Mouse (Mus musculus) liver, embryonic 15.5 days (tissue): ENCODE measurements around the gene Gm11077. TPM values are rescaled to one million over a fixed set of nuclear protein-coding genes. Genes with fewer than 3 reads are reported as not detected.

Experiments used
- ATAC-seq: fragments of 200-750 bp; cut with Nextera tagmentation; 2 replicates; pipeline ENCODE4 v1.8.0; 2017; ENCODE audit warnings: moderate number of reproducible peaks, mild to moderate bottlenecking, moderate library complexity; ENCODE audit not compliant: insufficient read depth
- H3K27ac ChIP-seq: fragments of 300-500 bp; sonication (generic); replicated peaks from 2 replicates; pipeline ENCODE4 v1.5.1; 2015; ENCODE audit warnings: mild to moderate bottlenecking, inconsistent platforms
- H3K27me3 ChIP-seq: fragments of 300-500 bp; sonication (generic); 2 replicates; pipeline ENCODE4 v1.6.1; 2015; ENCODE audit warnings: mild to moderate bottlenecking, inconsistent platforms
- H3K36me3 ChIP-seq: fragments of 300-500 bp; sonication (generic); replicated peaks from 2 replicates; pipeline ENCODE4 v1.6.1; 2015; ENCODE audit warnings: moderate library complexity, mild to moderate bottlenecking, inconsistent platforms
- H3K4me1 ChIP-seq: fragments of 300-500 bp; sonication (generic); replicated peaks from 2 replicates; pipeline ENCODE4 v1.6.1; 2015; ENCODE audit warnings: inconsistent platforms
- H3K4me2 ChIP-seq: fragments of 300-500 bp; sonication (generic); 2 replicates; pipeline ENCODE4 v1.6.1; 2015; ENCODE audit warnings: moderate library complexity, mild to moderate bottlenecking, inconsistent platforms
- H3K4me3 ChIP-seq: fragments of 300-500 bp; sonication (generic); replicated peaks from 2 replicates; pipeline ENCODE4 v1.5.1; 2015; ENCODE audit warnings: mild to moderate bottlenecking, inconsistent platforms
- H3K9ac ChIP-seq: fragments of 300-500 bp; sonication (generic); 2 replicates; pipeline ENCODE4 v1.6.1; 2015; ENCODE audit warnings: moderate library complexity, mild to moderate bottlenecking, inconsistent platforms
- H3K9me3 ChIP-seq: fragments of 300-500 bp; sonication (generic); replicated peaks from 2 replicates; pipeline ENCODE4 v1.6.1; 2016; ENCODE audit warnings: inconsistent platforms
- WGBS: fragments of 180-500 bp; shearing (Covaris S2); methylation state at CpG from one replicate; pipeline ENCODE4 v1.1.7; 2015; ENCODE audit warnings: mixed read lengths; ENCODE audit not compliant: insufficient replicate concordance; 5-methylcytosine and 5-hydroxymethylcytosine counted together
- polyA plus RNA-seq: library from polyadenylated mRNA; unstranded; fragments of >200 nt; fragmentation: Nextera tagmentation; extraction: Ambion mirVana; gene quantifications from 2 replicates; pipeline ENCODE4 v1.2.1, GENCODE M21; 2015

Gm11077 gene
- polyA plus RNA-seq: not detected in 2 replicates

DNA sequence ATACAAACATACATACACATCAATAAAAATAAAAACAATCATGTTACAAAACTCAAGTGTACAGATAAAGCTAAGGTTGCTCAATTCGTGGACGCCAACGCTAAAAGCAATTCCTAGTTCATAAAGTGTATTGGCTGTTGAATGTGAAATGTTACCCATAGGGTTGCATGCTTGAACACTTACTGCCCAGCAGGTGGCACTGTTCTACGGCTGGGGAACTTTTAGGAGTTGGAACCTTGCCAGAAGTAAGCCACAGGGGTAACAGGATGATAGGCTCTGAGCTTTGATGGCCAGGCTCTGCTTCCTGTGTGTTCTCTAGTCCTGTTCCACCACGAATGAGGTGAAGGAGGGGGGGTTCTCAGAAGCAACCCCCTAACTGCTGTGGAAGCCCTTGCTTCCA lies at the start of gene Gm11077:
Gene Gm11077 (plus strand): TSS at position 13 of the 400 bp plus-strand sequence.
- no peak for ATAC-seq
- Histone ChIP-seq H3K4me2 (no peak within 1 kb of the TSS), H3K9ac (no peak within 1 kb of the TSS), H3K9me3 (0 out of 2 replicates have a peak, but pooled peaks cover 3% of the 10 kb centered on the region), H3K4me1 (no peaks in the 10 kb centered on the region), H3K36me3 (no peaks in the 10 kb centered on the region), H3K4me3 (no peak within 1 kb of the TSS), H3K27ac (no peak within 1 kb of the TSS), H3K27me3 (no peaks in the 10 kb centered on the region)
- 70% methylated on average over 5 of the region's 5 CpGs for whole genome bisulfite sequencing

- 60% methylated on average over 7 of the region's 7 CpGs for WGBS
- no peak overlapping the region for H3K9ac ChIP-seq
- no peak overlapping the region for H3K4me3 ChIP-seq
- no peak overlapping the region for H3K27ac ChIP-seq
- ATAC-seq: no peak
- no peaks in the 10 kb centered on the region for H3K36me3 ChIP-seq
- no peaks in the 10 kb centered on the region for H3K4me1 ChIP-seq
- no peak overlapping the region for H3K4me2 ChIP-seq
- no peaks in the 10 kb centered on the region for H3K9me3 ChIP-seq
- no peaks in the 10 kb centered on the region for H3K27me3 ChIP-seq
These were observed 48.4 kb upstream of the Gm11077 start for GRCm38 (mm10) chr6:140680713-140681112.

GRCm38 (mm10) chr6:140682829-140683228 lies 46.3 kb upstream of the Gm11077 start:
- Histone ChIP-seq H3K4me3 (no peak overlapping the region), H3K27ac (no peak overlapping the region), H3K9me3 (no peaks in the 10 kb centered on the region), H3K27me3 (no peaks in the 10 kb centered on the region), H3K4me2 (no peak overlapping the region), H3K9ac (no peak overlapping the region), H3K4me1 (no peaks in the 10 kb centered on the region), H3K36me3 (no peaks in the 10 kb centered on the region)
- 22% methylated on average over 13 of the region's 13 CpGs for WGBS
- ATAC-seq: no peak

GRCm38 (mm10) chr6:140684403-140684802 lies 44.7 kb upstream of the Gm11077 start:
- H3K4me3 ChIP-seq: no peak overlapping the region
- no peaks in the 10 kb centered on the region for H3K9me3 ChIP-seq
- H3K9ac ChIP-seq: no peak overlapping the region
- no peak for ATAC-seq
- 73% methylated on average over 11 of the region's 11 CpGs for WGBS
- H3K4me1 ChIP-seq: no peaks in the 10 kb centered on the region
- H3K27ac ChIP-seq: no peak overlapping the region
- no peaks in the 10 kb centered on the region for H3K36me3 ChIP-seq
- no peak overlapping the region for H3K4me2 ChIP-seq
- no peaks in the 10 kb centered on the region for H3K27me3 ChIP-seq

- Histone ChIP-seq H3K9ac (no peak overlapping the region), H3K27ac (no peak overlapping the region), H3K36me3 (no peaks in the 10 kb centered on the region), H3K4me2 (no peak overlapping the region), H3K9me3 (no peaks in the 10 kb centered on the region), H3K27me3 (no peaks in the 10 kb centered on the region), H3K4me1 (no peaks in the 10 kb centered on the region), H3K4me3 (no peak overlapping the region)
- no peak for ATAC-seq
- WGBS: 72% methylated on average over 16 of the region's 16 CpGs
These were observed 39.3 kb upstream of the Gm11077 start for GRCm38 (mm10) chr6:140689617-140690404.

DNA sequence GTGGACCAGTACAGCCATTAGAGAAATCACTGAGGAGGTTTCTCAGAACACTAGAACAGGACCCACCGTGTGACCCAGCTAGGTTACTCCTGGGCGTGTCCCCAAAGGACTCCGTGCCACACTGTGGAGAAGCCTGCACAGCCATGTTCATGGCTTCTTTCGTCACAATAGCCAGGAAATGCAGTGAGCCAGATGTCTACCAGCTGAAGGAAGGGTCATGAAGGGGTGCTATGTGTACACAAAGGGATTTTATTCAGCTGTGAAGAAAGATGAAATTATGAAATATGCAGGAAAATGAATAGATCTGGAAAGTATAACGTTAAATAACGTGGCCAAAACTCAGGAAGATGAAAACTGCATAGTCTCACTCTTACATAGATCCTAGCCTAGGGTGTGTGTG lies 36.9 kb upstream of the Gm11077 start:
- H3K9me3 ChIP-seq: no peaks in the 10 kb centered on the region
- no peaks in the 10 kb centered on the region for H3K36me3 ChIP-seq
- no peak overlapping the region for H3K9ac ChIP-seq
- no peak overlapping the region for H3K4me2 ChIP-seq
- no peak overlapping the region for H3K4me3 ChIP-seq
- no peaks in the 10 kb centered on the region for H3K27me3 ChIP-seq
- WGBS: 79% methylated on average over 6 of the region's 6 CpGs
- H3K27ac ChIP-seq: no peak overlapping the region
- H3K4me1 ChIP-seq: no peaks in the 10 kb centered on the region
- no peak for ATAC-seq

DNA sequence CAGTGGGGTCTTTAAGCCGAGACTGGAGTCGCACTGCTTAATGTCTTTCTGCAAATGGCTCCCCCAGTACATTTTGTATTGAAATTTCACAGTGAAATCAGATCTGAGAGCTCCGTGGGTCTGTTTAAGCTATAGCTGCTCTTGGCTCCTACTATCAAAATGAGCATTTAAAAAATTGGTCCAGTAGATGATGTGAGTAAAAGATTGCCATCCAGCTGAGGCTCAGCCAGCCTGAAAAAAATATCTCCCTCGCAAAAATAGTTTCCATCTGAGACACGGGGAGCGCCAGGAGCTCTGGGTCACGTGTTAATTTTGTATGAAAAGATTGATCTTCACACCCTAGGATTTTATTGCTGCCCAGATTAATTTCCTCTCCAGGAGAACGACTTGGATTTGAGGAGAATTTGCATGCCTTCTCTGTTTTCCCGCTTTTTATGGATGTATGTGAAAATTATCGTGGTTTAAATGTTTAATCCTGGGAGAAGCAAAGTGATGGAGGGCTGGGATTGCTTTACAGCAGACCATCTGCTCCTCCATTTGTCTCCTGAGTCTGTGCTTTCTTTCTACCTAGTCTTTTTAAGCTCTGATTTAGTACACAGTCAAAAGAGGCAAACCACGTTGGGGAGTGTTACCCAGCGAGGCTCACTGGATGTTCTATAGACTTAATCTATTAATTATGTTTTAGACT lies 32.7 kb upstream of the Gm11077 start:
- Histone ChIP-seq H3K9ac (no peak overlapping the region), H3K27ac (no peak overlapping the region), H3K4me1 (no peaks in the 10 kb centered on the region), H3K9me3 (no peaks in the 10 kb centered on the region), H3K27me3 (no peaks in the 10 kb centered on the region), H3K36me3 (no peaks in the 10 kb centered on the region), H3K4me2 (no peak overlapping the region), H3K4me3 (no peak overlapping the region)
- no peak for ATAC-seq
- WGBS: 58% methylated on average over 12 of the region's 12 CpGs

DNA sequence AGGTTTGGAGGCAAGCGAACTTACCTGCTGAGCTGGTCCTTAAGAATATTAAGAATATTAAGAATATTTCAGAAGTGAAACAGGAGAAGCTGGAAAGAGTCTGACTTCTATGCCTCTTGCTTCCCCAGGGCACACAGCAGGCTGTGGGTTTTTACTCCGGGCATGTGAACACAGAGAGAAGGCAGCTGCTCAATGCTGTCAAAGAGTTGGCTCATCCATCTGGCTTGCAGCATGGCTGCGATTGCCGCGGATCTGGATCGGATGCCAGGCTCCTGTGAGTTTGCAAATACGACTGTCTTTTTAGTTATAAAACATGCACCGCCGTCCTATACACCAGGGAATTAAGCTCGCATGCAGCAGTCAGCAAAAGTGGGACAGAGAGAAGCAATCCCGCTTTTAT lies 31.1 kb upstream of the Gm11077 start:
- no peak for ATAC-seq
- 75% methylated on average over 11 of the region's 11 CpGs for whole genome bisulfite sequencing

GRCm38 (mm10) chr6:140698596-140698995 lies 30.5 kb upstream of the Gm11077 start:
- Histone ChIP-seq H3K9ac (no peak overlapping the region), H3K27ac (no peak overlapping the region), H3K4me1 (no peaks in the 10 kb centered on the region), H3K9me3 (no peaks in the 10 kb centered on the region), H3K4me2 (no peak overlapping the region), H3K4me3 (no peak overlapping the region), H3K27me3 (no peaks in the 10 kb centered on the region), H3K36me3 (no peaks in the 10 kb centered on the region)
- ATAC-seq: no peak
- 60% methylated on average over 1 of the region's 1 CpGs for WGBS

More for the DNA sequence above, 31.1 kb upstream of the Gm11077 start:
- Histone ChIP-seq H3K27me3 (no peaks in the 10 kb centered on the region), H3K36me3 (no peaks in the 10 kb centered on the region), H3K4me1 (no peaks in the 10 kb centered on the region), H3K27ac (no peak overlapping the region), H3K9ac (no peak overlapping the region), H3K4me3 (no peak overlapping the region), H3K4me2 (no peak overlapping the region), H3K9me3 (no peaks in the 10 kb centered on the region)

GRCm38 (mm10) chr6:140701259-140701658 lies 27.8 kb upstream of the Gm11077 start:
- H3K27me3 ChIP-seq: no peaks in the 10 kb centered on the region
- no peaks in the 10 kb centered on the region for H3K4me1 ChIP-seq
- H3K27ac ChIP-seq: no peak overlapping the region
- no peak overlapping the region for H3K4me2 ChIP-seq
- H3K36me3 ChIP-seq: no peaks in the 10 kb centered on the region
- H3K9me3 ChIP-seq: no peaks in the 10 kb centered on the region
- 69% methylated on average over 6 of the region's 6 CpGs for WGBS
- no peak overlapping the region for H3K9ac ChIP-seq
- H3K4me3 ChIP-seq: no peak overlapping the region
- ATAC-seq: no peak

GRCm38 (mm10) chr6:140705132-140705531 lies 24.0 kb upstream of the Gm11077 start:
- H3K4me3 ChIP-seq: no peak overlapping the region
- no peak overlapping the region for H3K27ac ChIP-seq
- H3K4me2 ChIP-seq: no peak overlapping the region
- H3K27me3 ChIP-seq: no peaks in the 10 kb centered on the region
- no peak for ATAC-seq
- no peaks in the 10 kb centered on the region for H3K9me3 ChIP-seq
- H3K9ac ChIP-seq: no peak overlapping the region
- 71% methylated on average over 10 of the region's 10 CpGs for WGBS
- H3K36me3 ChIP-seq: no peaks in the 10 kb centered on the region
- no peaks in the 10 kb centered on the region for H3K4me1 ChIP-seq
